9 mouse cellular contexts compared by ENCODE assay signal in genomic region chr1:90289732-90290215, GRCm38 (mm10).
DNase-seq lines count a peak whose midpoint lies in the region; ATAC-seq lines count a peak whose summit lies in the region.
"Had no signal": no experiment of that assay in that cellular context is flagged by ENCODE, and none has a peak within 500 bp of the region (broad histone marks: within the 10 kb centered on the region; RNA-seq: fewer than 3 reads in every experiment).

No protein-coding gene starts in this region.

- H3K9ac ChIP-seq in forebrain, embryonic 14.5 days (ENCODE audit: low read length) = no peak overlapping the region
- no peak overlapping the region for H3K9ac ChIP-seq in embryonic facial prominence, embryonic 13.5 days
- H3K9ac ChIP-seq in hindbrain, embryonic 11.5 days (ENCODE audit: low read depth, low read length) = no peak overlapping the region
- H3K9ac ChIP-seq in midbrain, embryonic 11.5 days (ENCODE audit: low read length) = peak overlapping the region; percentile 42; the same call in 1 of the 2 replicates
- H3K9ac ChIP-seq: embryonic facial prominence, embryonic 15.5 days had no signal

- H3K27me3 ChIP-seq in forebrain, embryonic 10.5 days (ENCODE audit: poor library complexity, severe bottlenecking) = no peaks in the 10 kb centered on the region
- H3K27me3 ChIP-seq in forebrain, embryonic 14.5 days (replicated peaks; ENCODE audit: control insufficient read depth, insufficient read depth, low read length) = no peaks in the 10 kb centered on the region
- no peaks in the 10 kb centered on the region for H3K27me3 ChIP-seq in embryonic facial prominence, embryonic 13.5 days
- no peaks in the 10 kb centered on the region for H3K27me3 ChIP-seq in hindbrain, embryonic 11.5 days (ENCODE audit: control insufficient read depth, insufficient read depth, low read length)
- no peaks in the 10 kb centered on the region for H3K27me3 ChIP-seq in midbrain, embryonic 11.5 days (ENCODE audit: control insufficient read depth, insufficient read depth, low read length)
- H3K27me3 ChIP-seq: embryonic facial prominence, embryonic 15.5 days had no signal

- H3K4me2 ChIP-seq in forebrain, embryonic 14.5 days (ENCODE audit: low read length) = no peak overlapping the region
- no peak overlapping the region for H3K4me2 ChIP-seq in embryonic facial prominence, embryonic 13.5 days
- H3K4me2 ChIP-seq in hindbrain, embryonic 11.5 days (replicated peaks; ENCODE audit: low read depth, low read length) = no peak overlapping the region
- H3K4me2 ChIP-seq in midbrain, embryonic 11.5 days = peak overlapping the region; percentile 19
- H3K4me2 ChIP-seq: embryonic facial prominence, embryonic 15.5 days had no signal

- DNase-seq in forebrain, embryonic 10.5 days (ENCODE audit: extremely low spot score, low spot score) = peak; percentile 26
- no peak for DNase-seq in forebrain, embryonic 14.5 days (ENCODE audit: low spot score)
- DNase-seq in hindbrain, embryonic 11.5 days (ENCODE audit: low spot score) = peak; percentile 52
- DNase-seq in midbrain, embryonic 11.5 days (ENCODE audit: low spot score, missing footprints) = peak; percentile 95
- no peak for DNase-seq in layer of hippocampus, postnatal 36 days
- DNase-seq in B cell, adult 2 months = no peak
- no peak for DNase-seq in kidney, adult 18-20 months

- peaks cover 56% of the 10 kb centered on the region for H3K4me1 ChIP-seq in forebrain, embryonic 10.5 days
- peaks cover 17% of the 10 kb centered on the region for H3K4me1 ChIP-seq in forebrain, embryonic 14.5 days (ENCODE audit: control insufficient read depth, insufficient read depth, low read length)
- H3K4me1 ChIP-seq in embryonic facial prominence, embryonic 13.5 days = peaks cover 52% of the 10 kb centered on the region
- H3K4me1 ChIP-seq in hindbrain, embryonic 11.5 days (replicated peaks; ENCODE audit: control insufficient read depth, insufficient read depth, low read length) = peaks cover 10% of the 10 kb centered on the region; the same call in 1 of the 2 replicates
- H3K4me1 ChIP-seq in midbrain, embryonic 11.5 days (ENCODE audit: control insufficient read depth, insufficient read depth, low read length) = peaks cover 32% of the 10 kb centered on the region

- no peak; the same call in 1 of the 2 replicates for ATAC-seq in forebrain, embryonic 14.5 days
- no peak for ATAC-seq in embryonic facial prominence, embryonic 13.5 days (ENCODE audit: insufficient number of reproducible peaks, insufficient read depth, low FRiP score, low TSS enrichment, low read depth)
- ATAC-seq in hindbrain, embryonic 11.5 days (ENCODE audit: low FRiP score) = peak; percentile 51
- ATAC-seq in midbrain, embryonic 11.5 days (ENCODE audit: low FRiP score) = peak; percentile 72

- H3K4me3 ChIP-seq in forebrain, embryonic 10.5 days = no peak overlapping the region
- H3K4me3 ChIP-seq in forebrain, embryonic 14.5 days (ENCODE audit: low read depth, low read length) = no peak overlapping the region
- H3K4me3 ChIP-seq in embryonic facial prominence, embryonic 13.5 days = no peak overlapping the region
- H3K4me3 ChIP-seq in hindbrain, embryonic 11.5 days (ENCODE audit: low read depth, low read length) = no peak overlapping the region
- no peak overlapping the region for H3K4me3 ChIP-seq in midbrain, embryonic 11.5 days (ENCODE audit: low read depth, low read length)
- H3K4me3 ChIP-seq: embryonic facial prominence, embryonic 15.5 days had no signal

- H3K36me3 ChIP-seq in forebrain, embryonic 10.5 days (replicated peaks) = no peaks in the 10 kb centered on the region
- no peaks in the 10 kb centered on the region for H3K36me3 ChIP-seq in forebrain, embryonic 14.5 days (ENCODE audit: control insufficient read depth, insufficient read depth, low read length)
- H3K36me3 ChIP-seq in embryonic facial prominence, embryonic 13.5 days = no peaks in the 10 kb centered on the region
- H3K36me3 ChIP-seq in hindbrain, embryonic 11.5 days (ENCODE audit: control insufficient read depth, insufficient read depth, low read length) = no peaks in the 10 kb centered on the region
- no peaks in the 10 kb centered on the region for H3K36me3 ChIP-seq in midbrain, embryonic 11.5 days (ENCODE audit: control insufficient read depth, insufficient read depth, low read length)
- H3K36me3 ChIP-seq: embryonic facial prominence, embryonic 15.5 days had no signal

- no peaks in the 10 kb centered on the region for H3K9me3 ChIP-seq in forebrain, embryonic 10.5 days
- H3K9me3 ChIP-seq in forebrain, embryonic 14.5 days (replicated peaks; ENCODE audit: control insufficient read depth, low read length) = no peaks in the 10 kb centered on the region
- H3K9me3 ChIP-seq in embryonic facial prominence, embryonic 13.5 days = no peaks in the 10 kb centered on the region
- H3K9me3 ChIP-seq in hindbrain, embryonic 11.5 days (ENCODE audit: control insufficient read depth, low read length) = no peaks in the 10 kb centered on the region
- H3K9me3 ChIP-seq in midbrain, embryonic 11.5 days (ENCODE audit: control insufficient read depth, low read length) = no peaks in the 10 kb centered on the region
- H3K9me3 ChIP-seq: embryonic facial prominence, embryonic 15.5 days had no signal

- WGBS in forebrain, embryonic 10.5 days = 40% methylated on average over 6 of the region's 6 CpGs
- WGBS in forebrain, embryonic 14.5 days = 30% methylated on average over 6 of the region's 6 CpGs
- WGBS in embryonic facial prominence, embryonic 13.5 days = 51% methylated on average over 6 of the region's 6 CpGs
- 18% methylated on average over 6 of the region's 6 CpGs for WGBS in hindbrain, embryonic 11.5 days
- 8% methylated on average over 6 of the region's 6 CpGs for WGBS in midbrain, embryonic 11.5 days

- peak overlapping the region; percentile 83 for H3K27ac ChIP-seq in forebrain, embryonic 10.5 days
- H3K27ac ChIP-seq in forebrain, embryonic 14.5 days (ENCODE audit: low read depth, low read length) = no peak overlapping the region
- 0 out of 2 replicates have a peak overlapping the region, but pooled peaks have one; percentile 12 for H3K27ac ChIP-seq in embryonic facial prominence, embryonic 13.5 days
- H3K27ac ChIP-seq in hindbrain, embryonic 11.5 days (ENCODE audit: low read depth, low read length) = peak overlapping the region; percentile 19; the same call in 1 of the 2 replicates
- peak overlapping the region; percentile 87 for H3K27ac ChIP-seq in midbrain, embryonic 11.5 days (ENCODE audit: low read depth, low read length)
- H3K27ac ChIP-seq: embryonic facial prominence, embryonic 15.5 days had no signal

Comparison
In these comparisons a context has a peak if more than half of its experiments do, and no peak if none do; other contexts are left out.
1. DNase-seq: peak in forebrain, embryonic 10.5 days (single experiment), hindbrain, embryonic 11.5 days (single experiment) and midbrain, embryonic 11.5 days (single experiment); none in forebrain, embryonic 14.5 days (single experiment), layer of hippocampus, postnatal 36 days (0 of 2), B cell, adult 2 months (0 of 2) and kidney, adult 18-20 months (single experiment).
2. ATAC-seq: peak in hindbrain, embryonic 11.5 days (single experiment) and midbrain, embryonic 11.5 days (single experiment); none in forebrain, embryonic 14.5 days (single experiment) and embryonic facial prominence, embryonic 13.5 days (single experiment).